Mouse (Mus musculus) megakaryocyte, embryonic 14.5 days (primary cell): Measurements from ENCODE around the gene Dusp3. TPM values are rescaled to one million over a fixed set of nuclear protein-coding genes. Genes with fewer than 3 reads are reported as not detected.
"Not testable (repeated sequence)": the region's sequence is repeated elsewhere in the genome, so short reads cannot be mapped to it uniquely, and the experiment has no call there.

Source experiments
- H3K27me3 ChIP-seq: replicated peaks from 2 replicates; pipeline ENCODE3; 2012; ENCODE audit warnings: inconsistent platforms
- H3K36me3 ChIP-seq: replicated peaks from 2 replicates; pipeline ENCODE3; 2012; ENCODE audit warnings: low read length, inconsistent platforms, mixed read lengths
- H3K4me1 ChIP-seq: 2 replicates; pipeline ENCODE4 v1.6.1; 2012; ENCODE audit warnings: inconsistent platforms
- H3K4me3 ChIP-seq: replicated peaks from 2 replicates; pipeline ENCODE3; 2012; ENCODE audit warnings: moderate library complexity, mild to moderate bottlenecking, inconsistent platforms
- H3K9me3 ChIP-seq: 2 replicates; pipeline ENCODE4 v1.6.1; 2012; ENCODE audit warnings: inconsistent platforms
- FLI1 ChIP-seq: IDR thresholded peaks from 2 replicates; pipeline ENCODE4 v1.6.1; 2012; ENCODE audit warnings: low read length, inconsistent platforms, mixed read lengths
- GATA1 ChIP-seq: IDR thresholded peaks from 3 replicates; pipeline ENCODE4 v1.6.1; 2012; ENCODE audit warnings: mixed read lengths, low read length, inconsistent platforms, borderline replicate concordance
- polyA plus RNA-seq: library from polyadenylated mRNA; stranded (reverse); fragments of >175 nt; gene quantifications from 2 replicates; pipeline ENCODE4 v1.2.3, GENCODE M21; 2012; ENCODE audit warnings: low replicate concordance; ENCODE audit not compliant: insufficient read depth

Gene Dusp3
- polyA plus RNA-seq, 1 experiment = 47.3 TPM

- H3K27me3 ChIP-seq = peaks cover 43% of the 10 kb centered on the region
These were observed 11.4 kb upstream of the Dusp3 start for GRCm38 (mm10) chr11:101998258-101998657.

GRCm38 (mm10) chr11:101995938-101996337, 9.1 kb upstream of the Dusp3 start:
- peaks cover 34% of the 10 kb centered on the region for H3K27me3 ChIP-seq
- no peaks in the 10 kb centered on the region for H3K36me3 ChIP-seq
- H3K4me1 ChIP-seq = peaks cover 24% of the 10 kb centered on the region
- H3K9me3 ChIP-seq = no peaks in the 10 kb centered on the region
- H3K4me3 ChIP-seq = no peak overlapping the region
- TF ChIP-seq GATA1 (no peak), FLI1 (no peak)

More at GRCm38 (mm10) chr11:101998258-101998657, 11.4 kb upstream of the Dusp3 start:
- no peaks in the 10 kb centered on the region for H3K36me3 ChIP-seq
- H3K9me3 ChIP-seq = no peaks in the 10 kb centered on the region
- no peak overlapping the region for H3K4me3 ChIP-seq
- TF ChIP-seq FLI1 (no peak), GATA1 (no peak)
- H3K4me1 ChIP-seq = peaks cover 14% of the 10 kb centered on the region

GRCm38 (mm10) chr11:101994100-101994499, 7.3 kb upstream of the Dusp3 start:
- TF ChIP-seq FLI1 (no peak), GATA1 (no peak)
- Histone ChIP-seq H3K9me3 (no peaks in the 10 kb centered on the region), H3K27me3 (peaks cover 35% of the 10 kb centered on the region), H3K36me3 (no peaks in the 10 kb centered on the region), H3K4me1 (peaks cover 24% of the 10 kb centered on the region), H3K4me3 (no peak overlapping the region)

- H3K36me3 ChIP-seq = no peaks in the 10 kb centered on the region
- H3K4me3 ChIP-seq = no peak overlapping the region
- no peaks in the 10 kb centered on the region for H3K9me3 ChIP-seq
- H3K4me1 ChIP-seq = peaks cover 18% of the 10 kb centered on the region
- TF ChIP-seq GATA1 (no peak), FLI1 (no peak)
- peaks cover 47% of the 10 kb centered on the region for H3K27me3 ChIP-seq
These were observed 5.6 kb upstream of the Dusp3 start for GRCm38 (mm10) chr11:101992411-101992810.

- TF ChIP-seq GATA1 (no peak), FLI1 (no peak)
- peaks cover 53% of the 10 kb centered on the region for H3K27me3 ChIP-seq
- H3K9me3 ChIP-seq = no peaks in the 10 kb centered on the region
- H3K4me3 ChIP-seq = no peak overlapping the region
- no peaks in the 10 kb centered on the region for H3K36me3 ChIP-seq
- peaks cover 18% of the 10 kb centered on the region for H3K4me1 ChIP-seq
These were observed 5.0 kb upstream of the Dusp3 start for GRCm38 (mm10) chr11:101991813-101992212.

- Histone ChIP-seq H3K27me3 (peaks cover 51% of the 10 kb centered on the region), H3K4me1 (peaks cover 31% of the 10 kb centered on the region), H3K9me3 (no peaks in the 10 kb centered on the region), H3K36me3 (no peaks in the 10 kb centered on the region), H3K4me3 (no peak overlapping the region)
- TF ChIP-seq FLI1 (no peak), GATA1 (no peak)
These were observed 3.4 kb upstream of the Dusp3 start for GRCm38 (mm10) chr11:101990244-101990643.

- no peaks in the 10 kb centered on the region for H3K9me3 ChIP-seq
- H3K27me3 ChIP-seq = peaks cover 37% of the 10 kb centered on the region
- H3K4me3 ChIP-seq = peak overlapping the region; percentile 38
- H3K36me3 ChIP-seq = peaks cover 18% of the 10 kb centered on the region
- peaks cover 53% of the 10 kb centered on the region for H3K4me1 ChIP-seq
- TF ChIP-seq FLI1 = no peak
- no peak for TF ChIP-seq GATA1
These were observed 823 bp downstream of the Dusp3 start for GRCm38 (mm10) chr11:101985990-101986389.

GRCm38 (mm10) chr11:101985450-101985849, 1.4 kb downstream of the Dusp3 start:
- Histone ChIP-seq H3K27me3 (peaks cover 32% of the 10 kb centered on the region), H3K36me3 (peaks cover 24% of the 10 kb centered on the region), H3K4me1 (peaks cover 58% of the 10 kb centered on the region)
- H3K9me3 ChIP-seq, H3K4me3 ChIP-seq: not testable (repeated sequence)

GRCm38 (mm10) chr11:101984054-101985025, 2.5 kb downstream of the Dusp3 start, which contains the start of gene Cfap97d1:
Gene Cfap97d1 (plus strand): TSS chr11:101984279.
- H3K27me3 ChIP-seq = peaks cover 25% of the 10 kb centered on the region
- peak; percentile 36; the same call in 1 of the 2 replicates for TF ChIP-seq FLI1
- peak; percentile 43; the same call in 1 of the 3 replicates for TF ChIP-seq GATA1
- H3K36me3 ChIP-seq = peaks cover 35% of the 10 kb centered on the region
- peak within 1 kb of the TSS; percentile 95 for H3K4me3 ChIP-seq
- H3K4me1 ChIP-seq = peaks cover 69% of the 10 kb centered on the region
- no peaks in the 10 kb centered on the region for H3K9me3 ChIP-seq

- no peak for TF ChIP-seq FLI1
- TF ChIP-seq GATA1 = no peak
- H3K4me1 ChIP-seq = peaks cover 78% of the 10 kb centered on the region
- no peaks in the 10 kb centered on the region for H3K9me3 ChIP-seq
- H3K4me3 ChIP-seq = peak overlapping the region; percentile 95
- H3K27me3 ChIP-seq = peaks cover 19% of the 10 kb centered on the region
- peaks cover 43% of the 10 kb centered on the region for H3K36me3 ChIP-seq
These were observed 3.3 kb downstream of the Dusp3 start for GRCm38 (mm10) chr11:101983431-101983921.
